In the genomic region with DNA sequence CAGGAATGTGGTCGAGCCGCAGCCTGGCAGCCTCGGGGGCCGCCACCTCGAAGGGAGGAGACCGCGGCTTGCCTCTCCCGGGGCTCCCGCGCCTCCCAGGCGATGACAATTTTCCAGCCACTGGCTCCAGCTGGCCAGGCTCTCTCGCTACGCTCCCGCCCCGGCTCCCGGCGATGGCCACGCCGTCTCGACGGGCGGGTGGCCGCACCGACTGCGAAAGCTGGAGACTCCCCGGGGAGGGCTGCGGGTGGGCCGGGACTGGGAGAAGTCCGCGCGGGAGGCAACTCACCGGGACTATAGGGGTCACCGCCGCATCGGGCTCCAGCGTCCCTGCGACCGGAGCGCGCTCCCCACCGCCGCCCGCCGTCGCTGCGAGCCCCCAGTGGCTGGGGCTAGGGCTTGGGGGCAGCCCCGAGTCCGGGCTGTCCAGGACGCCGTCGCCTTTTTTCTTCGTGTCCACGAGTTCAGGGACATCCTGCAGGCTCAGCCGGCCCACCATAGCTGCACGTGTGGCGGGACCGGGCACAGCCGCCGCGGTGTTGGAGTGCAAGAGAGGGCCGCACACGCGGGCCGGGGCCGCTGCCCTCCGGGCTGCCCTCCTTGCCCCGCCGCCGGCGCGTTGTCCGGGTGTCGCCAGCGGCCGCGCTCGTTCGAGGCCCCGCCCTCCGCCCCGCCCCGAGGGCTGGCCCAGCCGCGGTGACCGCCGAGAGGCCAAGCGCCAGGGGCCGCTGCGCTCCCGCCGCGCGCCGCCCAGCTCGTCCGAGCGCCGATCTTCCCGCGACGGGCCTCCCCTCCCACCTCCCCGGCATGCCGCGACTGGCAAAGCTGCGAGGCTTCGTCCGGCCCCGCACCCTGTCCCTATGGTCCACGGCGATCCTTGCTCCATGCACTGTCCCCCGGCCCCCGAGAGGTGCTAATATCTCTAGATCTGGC, we compare ENCODE assay signal across 8 mouse cellular contexts. TPM values are rescaled to one million over a fixed set of nuclear protein-coding genes. Genes with fewer than 3 reads are reported as not detected.
A peak's percentile ranks its signal among the peaks of the same experiment; 100 is the strongest.
DNase-seq lines count a peak whose midpoint lies in the region; ATAC-seq lines count a peak whose summit lies in the region.

TSS of gene Rflnb (minus strand) at position 644 of the 933 bp plus-strand sequence.

- DNase-seq in NIH3T3 (ENCODE audit: low read depth), result peak; percentile 93
- DNase-seq in cerebellum, adult 9-10 months, result peak; percentile 75
- peak; percentile 79 for DNase-seq in forelimb bud, embryonic 11.5 days (ENCODE audit: low read depth, low spot score)
- DNase-seq in layer of hippocampus, postnatal 10 days (ENCODE audit: low spot score in 2 of 2), result peak; percentile 72 to 79
- peak; percentile 90 for DNase-seq in lung, postnatal 25 days (ENCODE audit: low spot score)
- DNase-seq in retina, adult 2 months (ENCODE audit: low read depth, low spot score), result peak; percentile 54
- DNase-seq in thymus, postnatal 36 days, result peak; percentile 48

- ATAC-seq in hematopoietic stem cell, adult 5-6 weeks (replicated peaks in 1 of 2; ENCODE audit: insufficient read depth in 1 of 2, low FRiP score in 2 of 2, low TSS enrichment in 1 of 2, low read depth in 1 of 2, poor library complexity in 2 of 2, severe bottlenecking in 2 of 2), result peak; percentile 37 to 74

RNA-seq across cellular contexts. Expression of gene Rflnb, which starts in this region (rescaled TPM):
- total RNA-seq in hematopoietic stem cell, adult 5-6 weeks (2017), result 4.6 and 9.3 TPM in 2 replicates
- 10 to 100 TPM; 16.9 to 20.5 TPM for total RNA-seq in layer of hippocampus, postnatal 10 days (2021)

Comparison
In these comparisons a context has a peak if more than half of its experiments do, and no peak if none do; other contexts are left out.
1. Peak in every context shown above with its lines: DNase-seq and ATAC-seq.